Mouse (Mus musculus): ENCODE results near the gene AC140267.1.

GRCm38 (mm10) chr15:80232331-80232730 is 3.3 kb upstream of the AC140267.1 start:
- no peak for TF ChIP-seq CTCF (IDR thresholded peaks at IDR 0.05; ENCODE audit: low read depth)
- no peak for TF ChIP-seq EP300 (IDR thresholded peaks at IDR 0.05; ENCODE audit: low read depth)
